Mouse (Mus musculus): ENCODE measurements around the gene Ptprc. TPM values are rescaled to one million over a fixed set of nuclear protein-coding genes. Genes with fewer than 3 reads are reported as not detected.

The Ptprc gene
- total RNA-seq, 2 experiments from 2014 or later: 4.6 to 7.5 TPM

- intact Hi-C loops (cut with DNase I): no loop called here
- DNase-seq: no peak
Observed at GRCm38 (mm10) chr1:138083707-138084106, 91.8 kb downstream of the Ptprc start.

DNA sequence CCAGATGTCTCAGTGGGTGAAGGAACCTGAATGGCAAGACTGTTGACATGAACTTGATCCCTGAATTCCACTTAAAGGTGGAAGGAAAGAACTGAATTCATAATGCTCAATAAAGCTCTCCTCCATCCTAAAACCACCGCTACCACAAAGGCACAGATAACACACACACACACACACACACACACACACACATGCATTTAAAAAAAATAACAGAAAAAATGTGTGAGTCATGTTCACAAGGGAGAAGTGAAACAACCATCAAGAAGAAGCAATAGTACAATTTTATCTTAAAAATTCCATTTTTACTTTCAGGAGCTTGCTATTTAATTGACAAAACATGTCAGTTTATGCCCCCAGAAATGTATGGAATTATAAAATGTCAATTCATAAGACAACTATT, 95.2 kb downstream of the Ptprc start:
- intact Hi-C loops (cut with DNase I): no loop called here

GRCm38 (mm10) chr1:138044196-138044945, 131.1 kb downstream of the Ptprc start:
- intact Hi-C loops (cut with DNase I): loop anchor here (1.0 to 10.0 kb wide), 5 partner anchors 102 to 1490 kb away; no protein-coding TSS in a partner anchor
- peak; percentile 75 to 79 for DNase-seq

More for the DNA sequence above, 95.2 kb downstream of the Ptprc start:
- DNase-seq: no peak

- intact Hi-C loops (cut with DNase I): loop anchor here (5.0 to 10.0 kb wide), 3 partner anchors 98 to 1486 kb away; no protein-coding TSS in a partner anchor
- DNase-seq: no peak
Observed at GRCm38 (mm10) chr1:138040556-138040955, 135.0 kb downstream of the Ptprc start.

DNA sequence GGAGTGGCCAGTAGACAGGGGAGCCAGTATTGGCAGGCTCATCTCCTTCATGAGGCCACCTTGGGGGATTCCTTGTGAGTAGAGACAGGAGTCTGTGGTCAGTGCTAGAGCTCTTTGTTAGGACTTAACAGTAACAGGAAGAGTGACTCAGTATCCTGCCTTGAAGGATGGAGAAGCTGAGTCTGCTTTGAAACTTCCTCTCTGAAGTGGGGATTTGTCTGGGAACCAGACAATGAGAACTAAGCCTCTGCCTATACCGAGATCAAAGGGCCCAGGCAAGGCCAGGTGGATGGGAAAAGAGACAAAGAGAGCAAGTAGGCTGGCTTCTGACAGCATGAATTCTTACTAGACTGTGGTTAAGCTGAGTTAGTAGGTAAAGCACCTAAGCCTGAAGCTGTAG, 136.3 kb downstream of the Ptprc start:
- DNase-seq: no peak
- intact Hi-C loops (cut with DNase I): no loop called here

DNA sequence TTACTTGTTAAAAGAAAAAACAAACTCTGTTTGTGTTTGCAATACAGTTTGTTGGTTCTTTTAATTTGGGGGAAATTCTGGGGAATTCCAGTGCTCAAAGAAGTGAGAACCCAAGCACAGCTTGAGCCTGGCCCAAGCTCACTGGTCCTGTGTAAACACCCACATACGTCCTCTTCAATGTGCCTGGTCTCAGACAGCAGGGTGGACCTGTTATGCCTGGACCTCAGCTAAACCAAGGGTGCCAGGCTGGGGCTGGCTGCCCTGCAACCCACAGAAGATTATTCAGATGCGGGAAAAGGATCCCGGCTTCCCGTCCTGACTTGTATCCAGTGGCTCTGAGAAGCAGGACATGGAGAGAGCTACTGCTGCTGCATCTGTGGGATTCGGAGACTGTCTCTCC, 138.0 kb downstream of the Ptprc start:
- intact Hi-C loops (cut with DNase I): no loop called here

GRCm38 (mm10) chr1:138029649-138030048, 145.9 kb downstream of the Ptprc start:
- DNase-seq: no peak
- intact Hi-C loops (cut with DNase I): no loop called here

More for the DNA sequence above, 138.0 kb downstream of the Ptprc start:
- DNase-seq: no peak

- intact Hi-C loops (cut with DNase I): no loop called here
- DNase-seq: no peak
Observed at GRCm38 (mm10) chr1:138025298-138025697, 150.2 kb downstream of the Ptprc start.

DNA sequence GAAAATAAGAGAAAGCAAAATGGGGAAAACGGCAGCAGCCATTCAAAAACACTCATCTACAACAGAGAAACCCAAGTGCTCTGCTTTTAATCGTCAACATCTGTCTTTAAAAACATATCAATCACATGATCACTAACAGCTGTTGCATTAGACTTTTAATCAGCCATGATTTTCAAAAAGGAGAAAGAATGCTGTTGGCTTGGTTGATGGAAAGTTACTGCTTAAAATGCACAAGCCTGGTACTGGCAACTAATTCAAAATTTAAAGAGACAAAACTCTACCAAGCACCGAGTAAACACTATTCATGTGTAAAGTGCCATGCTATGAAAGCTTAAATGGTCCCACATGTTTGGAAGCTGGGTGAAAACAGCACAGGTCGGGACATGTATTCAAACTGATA, 151.9 kb downstream of the Ptprc start:
- intact Hi-C loops (cut with DNase I): no loop called here
- no peak for DNase-seq

DNA sequence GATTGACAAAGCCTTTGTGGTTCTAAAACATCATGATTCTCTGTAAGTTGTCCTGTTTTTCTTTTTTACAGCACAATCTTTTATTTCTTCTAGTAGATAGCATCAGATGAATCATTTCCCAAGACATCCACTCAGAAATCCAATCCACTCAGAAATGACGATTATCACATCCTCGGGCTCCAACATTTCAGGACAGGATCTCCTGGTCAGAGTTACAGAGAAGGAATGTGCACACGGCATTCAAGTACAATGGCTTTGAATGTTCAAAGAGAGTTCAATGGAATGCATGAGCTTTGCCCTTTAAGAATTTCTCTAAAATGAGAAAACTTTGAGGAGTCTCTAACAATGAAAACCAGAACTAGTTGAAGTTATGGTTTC, 152.6 kb downstream of the Ptprc start:
- intact Hi-C loops (cut with DNase I): no loop called here
- no peak for DNase-seq

- DNase-seq: no peak
- intact Hi-C loops (cut with DNase I): no loop called here
Observed at GRCm38 (mm10) chr1:138021962-138022917, 153.3 kb downstream of the Ptprc start.

Other genes starting within 250 kb of the Ptprc start
- gene Atp6v1g3, start 98.0 kb upstream of the Ptprc start, total RNA-seq (2021): not detected

Data from heart, postnatal 36 days (tissue).